Mouse (Mus musculus) hindbrain, embryonic 14.5 days (tissue): ENCODE measurements at regions not wholly inside any gene's neighbourhood (a gene's known extent, or its start where the extent isn't known, plus 50 kb on each side); places are given as distances from the start of the nearest gene placed in this dataset.

Source experiments
- ATAC-seq: fragments of 200-750 bp; cut with Nextera tagmentation; 2 replicates; pipeline ENCODE4 v1.8.0; 2017; ENCODE audit warnings: moderate number of reproducible peaks, mild to moderate bottlenecking, moderate TSS enrichment, moderate library complexity; ENCODE audit not compliant: low FRiP score
- DNase-seq: peaks from one replicate; pipeline ENCODE4 v3.0.0-alpha.2; 2015; ENCODE audit warnings: low spot score
- H3K27ac ChIP-seq: fragments of 300-500 bp; sonication (generic); 2 replicates; pipeline ENCODE4 v1.5.1; 2014; ENCODE audit warnings: mild to moderate bottlenecking, moderate library complexity
- H3K27me3 ChIP-seq: fragments of 300-500 bp; sonication (generic); 2 replicates; pipeline ENCODE4 v1.6.1; 2014; ENCODE audit warnings: mild to moderate bottlenecking, low read length, mixed read lengths; ENCODE audit not compliant: control insufficient read depth, insufficient read depth
- H3K36me3 ChIP-seq: fragments of 300-500 bp; sonication (generic); replicated peaks from 2 replicates; pipeline ENCODE4 v1.6.1; 2014; ENCODE audit not compliant: control insufficient read depth, insufficient read depth
- H3K4me1 ChIP-seq: fragments of 300-500 bp; sonication (generic); replicated peaks from 2 replicates; pipeline ENCODE4 v1.6.1; 2014; ENCODE audit warnings: antibody characterized with exemption, low read length, mixed read lengths; ENCODE audit not compliant: control insufficient read depth, insufficient read depth
- H3K4me2 ChIP-seq: fragments of 300-500 bp; sonication (generic); replicated peaks from 2 replicates; pipeline ENCODE4 v1.6.1; 2014; ENCODE audit warnings: mild to moderate bottlenecking, moderate library complexity
- H3K4me3 ChIP-seq: fragments of 300-500 bp; sonication (generic); replicated peaks from 2 replicates; pipeline ENCODE4 v1.5.1; 2014; ENCODE audit warnings: mild to moderate bottlenecking, low read length
- H3K9ac ChIP-seq: fragments of 300-500 bp; sonication (generic); 2 replicates; pipeline ENCODE4 v1.6.1; 2014
- H3K9me3 ChIP-seq: fragments of 300-500 bp; sonication (generic); 2 replicates; pipeline ENCODE4 v1.6.1; 2016; ENCODE audit warnings: low read length; ENCODE audit not compliant: control insufficient read depth
- WGBS: fragments of 180-500 bp; shearing (Covaris S2); extraction: QIAGEN DNeasy Blood & Tissue Kit; methylation state at CpG from one replicate; pipeline ENCODE4 v1.1.7; 2014; 5-methylcytosine and 5-hydroxymethylcytosine counted together

- Histone ChIP-seq H3K27ac (no peak overlapping the region), H3K9ac (no peak overlapping the region), H3K4me3 (no peak overlapping the region), H3K27me3 (peaks cover 97% of the 10 kb centered on the region), H3K9me3 (no peaks in the 10 kb centered on the region), H3K4me1 (no peaks in the 10 kb centered on the region), H3K36me3 (no peaks in the 10 kb centered on the region), H3K4me2 (no peak overlapping the region)
- ATAC-seq, result no peak
- no peak for DNase-seq
- WGBS, result 44% methylated on average over 10 of the region's 10 CpGs
Observed at GRCm38 (mm10) chr12:56472856-56473647, 63.7 kb downstream of the Nkx2-1 start.

- 54% methylated on average over 10 of the region's 10 CpGs for WGBS
- DNase-seq, result no peak
- H3K4me2 ChIP-seq, result no peak overlapping the region
- no peaks in the 10 kb centered on the region for H3K36me3 ChIP-seq
- no peak overlapping the region for H3K9ac ChIP-seq
- H3K27me3 ChIP-seq, result peaks cover 99% of the 10 kb centered on the region
- H3K4me3 ChIP-seq, result no peak overlapping the region
- H3K27ac ChIP-seq, result no peak overlapping the region
- H3K4me1 ChIP-seq, result no peaks in the 10 kb centered on the region
- H3K9me3 ChIP-seq, result no peaks in the 10 kb centered on the region
- no peak for ATAC-seq
Observed at GRCm38 (mm10) chr12:56470932-56471500, 65.7 kb downstream of the Nkx2-1 start.

- no peak overlapping the region for H3K27ac ChIP-seq
- ATAC-seq, result peak; percentile 53; the same call in 1 of the 2 replicates
- no peak overlapping the region for H3K4me3 ChIP-seq
- H3K36me3 ChIP-seq, result no peaks in the 10 kb centered on the region
- peaks cover 98% of the 10 kb centered on the region for H3K27me3 ChIP-seq
- H3K9ac ChIP-seq, result no peak overlapping the region
- 2% methylated on average over 10 of the region's 10 CpGs for WGBS
- peak overlapping the region; percentile 36 for H3K4me2 ChIP-seq
- no peak for DNase-seq
- H3K4me1 ChIP-seq, result no peaks in the 10 kb centered on the region
- no peaks in the 10 kb centered on the region for H3K9me3 ChIP-seq
Observed at GRCm38 (mm10) chr12:56459508-56460119, 77.1 kb downstream of the Nkx2-1 start.

- peak; percentile 65; the same call in 1 of the 2 replicates for ATAC-seq
- peak; percentile 59 for DNase-seq
Observed at GRCm38 (mm10) chr12:56458665-56459507, 77.8 kb downstream of the Nkx2-1 start.

GRCm38 (mm10) chr12:56457951-56458350, 78.8 kb downstream of the Nkx2-1 start:
- no peaks in the 10 kb centered on the region for H3K4me1 ChIP-seq
- H3K4me2 ChIP-seq, result no peak overlapping the region
- no peak overlapping the region for H3K27ac ChIP-seq
- no peak overlapping the region for H3K4me3 ChIP-seq
- no peaks in the 10 kb centered on the region for H3K36me3 ChIP-seq
- H3K9me3 ChIP-seq, result peaks cover 5% of the 10 kb centered on the region; the same call in 1 of the 2 replicates
- H3K9ac ChIP-seq, result no peak overlapping the region
- WGBS, result 45% methylated on average over 5 of the region's 5 CpGs
- H3K27me3 ChIP-seq, result peaks cover 98% of the 10 kb centered on the region
- DNase-seq (no peak), ATAC-seq (no peak)

More at GRCm38 (mm10) chr12:56458665-56459507, 77.8 kb downstream of the Nkx2-1 start:
- 4% methylated on average over 16 of the region's 16 CpGs for WGBS
- no peaks in the 10 kb centered on the region for H3K9me3 ChIP-seq
- H3K27me3 ChIP-seq, result peaks cover 98% of the 10 kb centered on the region
- no peaks in the 10 kb centered on the region for H3K4me1 ChIP-seq
- H3K27ac ChIP-seq, result no peak overlapping the region
- no peaks in the 10 kb centered on the region for H3K36me3 ChIP-seq
- peak overlapping the region; percentile 36 for H3K4me2 ChIP-seq
- H3K9ac ChIP-seq, result no peak overlapping the region
- H3K4me3 ChIP-seq, result no peak overlapping the region

GRCm38 (mm10) chr12:56457356-56457755, 79.4 kb downstream of the Nkx2-1 start:
- Histone ChIP-seq H3K27me3 (peaks cover 98% of the 10 kb centered on the region), H3K4me1 (no peaks in the 10 kb centered on the region), H3K36me3 (no peaks in the 10 kb centered on the region), H3K4me2 (no peak overlapping the region), H3K4me3 (no peak overlapping the region), H3K9me3 (peaks cover 11% of the 10 kb centered on the region), H3K27ac (no peak overlapping the region), H3K9ac (no peak overlapping the region)
- DNase-seq (no peak), ATAC-seq (no peak)
- 4% methylated on average over 2 of the region's 2 CpGs for WGBS

GRCm38 (mm10) chr12:56450261-56450660, 86.4 kb downstream of the Nkx2-1 start:
- peaks cover 13% of the 10 kb centered on the region for H3K9me3 ChIP-seq
- WGBS, result 81% methylated on average over 2 of the region's 2 CpGs

GRCm38 (mm10) chr12:56448786-56449564, 87.7 kb downstream of the Nkx2-1 start:
- no peak overlapping the region for H3K9ac ChIP-seq
- DNase-seq, result no peak
- H3K27me3 ChIP-seq, result peaks cover 95% of the 10 kb centered on the region
- WGBS, result 85% methylated on average over 12 of the region's 12 CpGs
- H3K9me3 ChIP-seq, result peaks cover 13% of the 10 kb centered on the region
- no peak overlapping the region for H3K4me2 ChIP-seq
- H3K27ac ChIP-seq, result no peak overlapping the region
- H3K4me3 ChIP-seq, result no peak overlapping the region
- no peaks in the 10 kb centered on the region for H3K4me1 ChIP-seq
- no peaks in the 10 kb centered on the region for H3K36me3 ChIP-seq
- ATAC-seq, result no peak

More at GRCm38 (mm10) chr12:56450261-56450660, 86.4 kb downstream of the Nkx2-1 start:
- H3K27me3 ChIP-seq, result peaks cover 100% of the 10 kb centered on the region
- no peak overlapping the region for H3K4me3 ChIP-seq
- no peak overlapping the region for H3K27ac ChIP-seq
- ATAC-seq, result no peak
- no peaks in the 10 kb centered on the region for H3K36me3 ChIP-seq
- no peak overlapping the region for H3K9ac ChIP-seq
- no peak overlapping the region for H3K4me2 ChIP-seq
- DNase-seq, result no peak
- no peaks in the 10 kb centered on the region for H3K4me1 ChIP-seq
